Mouse (Mus musculus) left cerebral cortex, adult 18-20 months (tissue): ENCODE measurements around the gene Best1. TPM values are rescaled to one million over a fixed set of nuclear protein-coding genes. Genes with fewer than 3 reads are reported as not detected.

Experiments used
- DNase-seq, 2 experiments: peaks; one replicate each; pipeline ENCODE4 v3.0.0; 2021 to 2022; ENCODE audit warnings: low spot score in 2 of 2, mixed read lengths in 1 of 2
- total RNA-seq, 2 experiments: library from RNA; stranded (reverse); gene quantifications; 2 replicates each; pipeline ENCODE4 v1.2.3; 2021

The Best1 gene
- total RNA-seq, 2 experiments from 2014 or later, result 1.0 to 1.1 TPM

GRCm38 (mm10) chr19:9966096-9966867, 35.2 kb downstream of the Best1 start:
- DNase-seq, result peak in 1 of 2 experiments; percentile 29

DNA sequence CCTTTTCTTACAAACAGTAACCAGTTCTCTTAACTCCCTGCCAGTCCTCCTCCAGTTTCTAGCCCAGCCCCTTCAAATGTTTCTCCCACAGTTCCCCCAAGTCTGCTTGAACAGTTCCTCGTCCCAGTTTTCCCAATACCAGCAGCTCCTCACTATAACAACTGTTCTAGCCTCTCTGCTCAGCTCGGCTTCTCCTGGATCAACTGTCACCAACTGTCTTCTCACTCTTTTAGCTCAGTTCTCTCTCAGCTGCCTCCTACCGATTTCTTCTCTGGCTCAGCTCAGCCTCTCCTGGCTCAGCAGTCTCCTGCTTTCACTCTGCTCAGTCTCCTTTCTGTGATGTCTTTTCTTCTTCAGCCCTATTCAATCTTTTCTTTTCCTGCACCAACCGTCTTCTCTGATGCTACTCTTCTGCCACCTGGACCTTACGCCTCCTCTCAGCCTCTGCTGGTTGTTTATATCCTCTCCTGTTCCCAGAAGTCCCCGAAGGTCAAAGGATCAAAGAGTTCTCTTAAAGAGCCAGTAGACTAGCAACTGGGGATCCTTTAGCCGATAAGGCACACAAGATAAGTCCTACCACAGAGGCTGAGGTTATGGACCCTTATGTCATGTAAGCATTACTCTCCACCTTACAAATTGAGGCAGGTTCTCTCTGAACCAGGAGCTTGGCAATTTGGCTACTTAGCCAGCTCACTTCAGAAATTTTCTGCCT, 37.1 kb downstream of the Best1 start:
- peak in 1 of 2 experiments; percentile 45 for DNase-seq

- DNase-seq, result no peak
Measured at GRCm38 (mm10) chr19:9960769-9961168, 40.7 kb downstream of the Best1 start.

DNA sequence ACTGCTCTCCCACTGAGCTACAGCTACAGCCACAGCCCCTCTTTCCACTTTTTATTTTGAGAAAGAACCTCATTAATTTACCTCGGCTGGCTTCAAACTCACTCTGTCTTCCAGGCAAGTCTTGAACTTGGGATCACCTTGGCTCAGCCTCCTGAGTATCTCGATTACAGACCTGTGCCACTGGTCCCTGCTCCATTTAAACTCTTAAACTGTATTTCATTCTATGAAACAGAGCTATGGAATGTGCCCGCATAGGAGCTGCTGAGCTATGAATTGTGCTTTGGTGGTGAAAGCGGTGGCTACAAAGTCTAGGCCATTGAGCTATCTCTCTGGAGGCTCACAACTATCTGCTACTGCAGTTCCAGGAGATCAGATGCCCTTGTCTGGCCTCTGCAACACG, 43.5 kb downstream of the Best1 start:
- no peak for DNase-seq

DNA sequence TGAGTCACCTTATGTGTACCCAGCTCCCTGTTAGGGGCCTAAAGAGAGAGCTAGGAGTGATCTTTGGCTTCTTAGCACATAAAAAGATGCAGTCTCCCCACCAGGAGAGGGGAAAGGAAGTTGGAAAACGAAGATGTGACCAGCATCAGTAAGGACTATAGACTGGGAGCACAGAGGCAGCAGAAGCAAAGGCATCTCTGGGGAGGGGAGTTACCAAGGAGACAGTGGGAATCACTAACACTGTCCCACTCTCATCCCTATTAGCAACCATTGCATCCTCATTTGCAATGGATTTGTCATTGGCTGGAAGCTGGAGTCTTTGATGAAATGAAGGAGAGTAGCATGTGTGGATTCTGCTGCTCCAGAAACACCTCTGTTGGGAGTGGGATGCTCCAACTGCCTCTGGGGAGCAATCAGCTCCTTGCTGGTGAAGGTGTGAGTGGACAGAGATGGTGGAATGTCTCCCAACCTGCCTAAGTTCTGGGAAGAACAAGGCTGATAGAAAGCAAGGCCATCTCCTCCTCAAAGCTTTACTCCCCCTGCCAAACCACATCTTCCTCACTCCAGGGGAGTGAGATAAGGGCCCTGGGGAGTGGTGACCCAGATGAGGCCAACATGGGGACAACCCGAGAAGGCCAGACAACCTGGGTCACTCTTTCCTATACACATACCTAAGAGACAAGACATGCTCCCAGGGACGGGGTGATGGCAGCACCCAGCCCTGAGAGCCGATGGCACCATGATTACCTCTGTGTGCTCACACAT, 44.6 kb downstream of the Best1 start:
- no peak for DNase-seq

GRCm38 (mm10) chr19:9955438-9955837, 46.0 kb downstream of the Best1 start:
- no peak for DNase-seq

DNA sequence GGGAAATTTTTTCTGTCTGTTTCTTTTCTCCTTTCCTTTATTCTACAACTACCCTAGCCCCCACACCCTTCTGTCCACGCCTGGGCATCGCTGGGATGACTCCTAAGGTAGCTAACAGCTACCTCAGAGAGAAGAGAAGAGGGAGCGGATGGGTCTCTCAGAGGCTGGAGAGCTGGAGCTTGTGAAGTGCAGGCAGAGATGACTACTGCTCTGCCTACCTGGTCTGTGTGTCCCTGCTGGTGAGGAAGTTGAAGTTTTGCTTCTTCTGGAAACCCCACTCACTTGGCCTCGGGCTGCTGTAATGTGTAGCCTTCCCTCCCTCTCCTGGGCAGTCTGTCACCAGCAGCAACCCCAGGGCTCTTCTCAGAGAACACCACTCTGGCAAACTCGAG, 46.6 kb downstream of the Best1 start:
- no peak for DNase-seq

GRCm38 (mm10) chr19:9954055-9954810, 47.2 kb downstream of the Best1 start:
- DNase-seq, result peak; percentile 43 to 49

DNA sequence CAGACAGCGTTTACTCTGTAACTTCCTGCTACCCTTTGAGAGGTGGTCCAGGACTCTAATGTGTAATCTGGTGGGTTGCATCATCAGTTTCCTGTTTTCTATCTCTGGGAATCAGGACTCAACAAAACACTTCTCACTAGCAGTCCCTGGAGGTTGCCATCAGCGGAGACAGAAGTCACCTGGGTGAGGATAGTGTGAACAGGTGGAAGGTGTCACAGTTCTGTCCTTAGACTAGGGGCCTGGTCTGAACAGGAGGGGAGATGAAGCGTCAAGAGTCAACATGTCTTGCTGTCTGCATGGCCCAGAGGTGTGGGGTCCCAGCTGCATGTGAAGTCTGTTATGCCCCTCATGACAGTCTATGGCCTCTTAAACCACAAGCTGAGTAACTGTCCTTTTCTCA, 48.5 kb downstream of the Best1 start:
- no peak for DNase-seq

DNA sequence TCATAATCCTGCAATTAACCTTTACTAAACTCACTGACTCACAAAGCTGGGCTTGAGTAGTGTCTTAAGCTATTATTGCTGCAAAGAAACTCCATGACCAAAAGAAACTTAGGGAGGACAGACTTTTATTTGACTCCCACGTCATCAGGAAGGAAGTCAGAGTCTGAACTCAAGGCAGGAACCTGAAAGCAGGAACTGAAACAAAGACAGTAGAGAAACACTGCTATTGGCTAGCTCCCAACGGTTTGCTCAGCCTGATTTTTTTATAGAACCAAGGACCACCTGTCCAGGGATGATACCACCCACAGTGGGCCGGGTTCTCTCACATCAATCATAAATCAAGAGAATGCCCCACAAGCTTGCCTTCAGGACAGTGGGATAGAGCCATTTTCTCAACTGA, 49.0 kb downstream of the Best1 start:
- DNase-seq, result no peak

GRCm38 (mm10) chr19:9946986-9947385, 54.4 kb downstream of the Best1 start:
- DNase-seq, result no peak

GRCm38 (mm10) chr19:9945800-9946564, 55.5 kb downstream of the Best1 start:
- peak in 1 of 2 experiments; percentile 20 for DNase-seq

- DNase-seq, result no peak
Measured at GRCm38 (mm10) chr19:9942539-9943533, 58.6 kb downstream of the Best1 start.

DNA sequence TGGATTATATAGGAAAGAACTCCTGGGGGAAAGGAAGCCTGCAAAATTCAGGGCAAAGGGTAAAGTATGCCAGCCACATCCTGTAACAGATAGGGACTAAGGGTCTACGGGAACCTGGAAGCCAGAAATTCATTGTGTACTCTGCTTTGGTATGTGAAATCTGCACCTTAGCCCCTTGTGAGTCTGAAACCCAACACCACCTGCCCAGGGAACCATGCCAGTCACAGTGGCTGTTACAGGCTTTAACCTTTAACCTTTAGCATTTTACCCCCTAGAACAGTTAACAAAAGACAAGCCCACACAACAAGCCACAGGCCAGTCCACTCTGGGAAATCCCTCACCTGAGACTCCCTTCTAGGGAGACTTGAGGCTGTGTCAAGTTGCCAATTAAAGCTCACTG, 59.6 kb downstream of the Best1 start:
- DNase-seq, result no peak

GRCm38 (mm10) chr19:9940903-9941302, 60.5 kb downstream of the Best1 start:
- DNase-seq, result no peak

DNA sequence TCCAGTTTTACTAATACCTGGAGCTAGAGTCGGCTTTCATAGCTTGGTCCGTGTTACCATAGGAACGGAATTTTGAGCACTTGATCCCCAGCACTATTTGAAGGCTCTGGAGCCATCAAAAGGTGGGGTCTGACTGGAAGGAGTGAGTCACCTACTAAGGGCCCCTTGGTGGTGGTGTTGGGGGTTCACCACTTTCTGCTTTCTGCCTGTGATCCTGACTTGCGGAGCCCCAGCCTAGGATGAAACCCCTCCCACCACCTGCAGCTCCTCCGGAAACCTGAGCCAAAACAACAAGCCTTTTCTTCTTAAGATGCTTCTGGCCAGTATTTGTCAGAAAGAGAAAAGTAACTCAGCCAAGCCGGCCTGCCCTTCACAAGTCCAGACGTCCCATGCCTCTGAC, 61.6 kb downstream of the Best1 start:
- no peak for DNase-seq

GRCm38 (mm10) chr19:9938824-9939303, 62.6 kb downstream of the Best1 start:
- no peak for DNase-seq

DNA sequence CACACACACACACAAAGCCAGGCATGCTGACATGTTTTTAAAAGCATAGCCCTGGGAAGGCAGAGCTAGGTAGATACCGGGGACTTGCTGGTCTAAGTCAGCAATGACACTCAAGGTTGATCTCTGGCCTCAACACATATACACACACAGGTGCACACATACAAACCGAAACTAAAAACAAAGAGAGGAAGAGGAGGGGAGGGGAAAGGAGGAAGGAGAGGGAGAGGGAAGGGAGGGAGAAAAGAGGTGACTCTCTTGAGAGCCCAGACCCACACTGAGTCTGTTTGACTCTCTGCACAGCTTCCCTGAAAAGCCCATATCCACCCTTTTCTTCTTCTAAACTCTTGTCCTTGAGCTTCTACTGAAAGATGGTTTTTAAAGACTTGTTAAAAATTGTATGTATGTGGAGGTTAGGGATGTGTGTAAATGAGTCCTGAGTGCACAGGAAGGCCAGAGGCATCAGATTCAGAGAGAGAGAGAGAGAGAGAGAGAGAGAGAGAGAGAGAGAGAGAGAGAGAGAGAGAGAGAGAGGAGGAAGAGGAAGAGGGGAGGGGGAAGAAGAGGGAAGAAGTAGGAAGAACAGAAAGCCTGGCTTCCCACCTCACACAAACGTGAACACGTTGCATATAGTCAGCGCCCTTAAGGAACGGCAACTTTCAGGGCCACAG, 63.1 kb downstream of the Best1 start:
- no peak for DNase-seq
